In genomic region chr9:32614191-32614590, GRCm38 (mm10) we compare ENCODE assay signal across 21 mouse cellular contexts. TPM values are rescaled to one million over a fixed set of nuclear protein-coding genes. Genes with fewer than 3 reads are reported as not detected.
DNase-seq lines count a peak whose midpoint lies in the region; ATAC-seq and TF ChIP-seq lines count a peak whose summit lies in the region.
"Had no signal": no experiment of that assay in that cellular context is flagged by ENCODE, and none has a peak within 500 bp of the region (broad histone marks: within the 10 kb centered on the region; RNA-seq: fewer than 3 reads in every experiment).

No protein-coding gene starts in this region.

- TF ChIP-seq CTCF in bone marrow, adult 2 months (IDR thresholded peaks at IDR 0.05; ENCODE audit: control insufficient read depth, insufficient read depth, low read length), result no peak

- H3K4me2 ChIP-seq in heart, embryonic 15.5 days, result no peak overlapping the region
- no peak overlapping the region for H3K4me2 ChIP-seq in heart, embryonic 11.5 days
- no peak overlapping the region for H3K4me2 ChIP-seq in lung, embryonic 15.5 days
- H3K4me2 ChIP-seq: hindbrain, embryonic 12.5 days had no signal

- DNase-seq in lung, postnatal 14 days, result no peak
- peak; percentile 12 for DNase-seq in naive thymus-derived CD4-positive, alpha-beta T cell, adult 2 months (ENCODE audit: low read depth)
- DNase-seq: adrenal gland, adult 2 months; adrenal gland, postnatal 25 days; cerebellum, adult 2 months; cerebellum, postnatal 10 days; gastrocnemius, adult 2 months; gastrocnemius, postnatal 25 days; heart, postnatal 10 days; heart, postnatal 4 days had no signal

- H3K27ac ChIP-seq in heart, embryonic 15.5 days, result peak overlapping the region; percentile 49; the same call in 1 of the 2 replicates
- no peak overlapping the region for H3K27ac ChIP-seq in heart, embryonic 11.5 days (ENCODE audit: low read depth, low read length)
- peak overlapping the region; percentile 54; the same call in 1 of the 2 replicates for H3K27ac ChIP-seq in lung, embryonic 15.5 days
- H3K27ac ChIP-seq in bone marrow, adult 2 months (ENCODE audit: control insufficient read depth, insufficient read depth, low read depth, low read length, poor library complexity), result peak overlapping the region; percentile 60
- H3K27ac ChIP-seq: embryonic facial prominence, embryonic 10.5 days; hindbrain, embryonic 12.5 days had no signal

- H3K9ac ChIP-seq in heart, embryonic 15.5 days, result no peak overlapping the region
- H3K9ac ChIP-seq in heart, embryonic 11.5 days (ENCODE audit: low read depth, low read length), result no peak overlapping the region
- H3K9ac ChIP-seq in lung, embryonic 15.5 days, result no peak overlapping the region
- H3K9ac ChIP-seq: hindbrain, embryonic 12.5 days had no signal

- no peak for TF ChIP-seq POLR2A in bone marrow, adult 2 months (IDR thresholded peaks at IDR 0.05; ENCODE audit: borderline replicate concordance, control insufficient read depth, low read depth, low read length)

- no peaks in the 10 kb centered on the region for H3K36me3 ChIP-seq in heart, embryonic 15.5 days
- H3K36me3 ChIP-seq in heart, embryonic 11.5 days (ENCODE audit: control insufficient read depth, insufficient read depth, low read length), result no peaks in the 10 kb centered on the region
- no peaks in the 10 kb centered on the region for H3K36me3 ChIP-seq in lung, embryonic 15.5 days
- H3K36me3 ChIP-seq: embryonic facial prominence, embryonic 10.5 days; hindbrain, embryonic 12.5 days had no signal

- H3K4me3 ChIP-seq in heart, embryonic 15.5 days, result no peak overlapping the region
- H3K4me3 ChIP-seq in heart, embryonic 11.5 days (ENCODE audit: low read depth, low read length), result no peak overlapping the region
- H3K4me3 ChIP-seq in lung, embryonic 15.5 days, result no peak overlapping the region
- no peak overlapping the region for H3K4me3 ChIP-seq in bone marrow, adult 2 months (replicated peaks; ENCODE audit: control insufficient read depth, low read depth, low read length)
- H3K4me3 ChIP-seq: embryonic facial prominence, embryonic 10.5 days; gastrocnemius, adult 2 months; hindbrain, embryonic 12.5 days had no signal

- WGBS in heart, embryonic 15.5 days, result 81% methylated on average over 9 of the region's 9 CpGs
- 77% methylated on average over 9 of the region's 9 CpGs for WGBS in heart, embryonic 11.5 days (ENCODE audit: insufficient replicate concordance)
- 72% methylated on average over 9 of the region's 9 CpGs for WGBS in lung, embryonic 15.5 days
- WGBS in bone marrow, adult 2 months, result 84% methylated on average over 9 of the region's 9 CpGs

- H3K4me1 ChIP-seq in heart, embryonic 15.5 days (replicated peaks), result peaks cover 4% of the 10 kb centered on the region; the same call in 1 of the 2 replicates
- H3K4me1 ChIP-seq in heart, embryonic 11.5 days (ENCODE audit: control insufficient read depth, insufficient read depth, low read length), result peaks cover 3% of the 10 kb centered on the region; the same call in 1 of the 2 replicates
- H3K4me1 ChIP-seq in lung, embryonic 15.5 days, result peaks cover 14% of the 10 kb centered on the region
- peaks cover 12% of the 10 kb centered on the region for H3K4me1 ChIP-seq in bone marrow, adult 2 months (ENCODE audit: control insufficient read depth, insufficient read depth, low read length)
- H3K4me1 ChIP-seq: hindbrain, embryonic 12.5 days had no signal

- ATAC-seq in heart, embryonic 15.5 days (replicated peaks; ENCODE audit: insufficient number of reproducible peaks, insufficient read depth, low FRiP score, low read depth), result no peak
- ATAC-seq in heart, embryonic 11.5 days (replicated peaks; ENCODE audit: insufficient number of reproducible peaks, low FRiP score, low TSS enrichment), result no peak
- ATAC-seq in lung, embryonic 15.5 days (ENCODE audit: borderline replicate concordance, extremely low read depth, low FRiP score, low TSS enrichment), result no peak
- ATAC-seq: activated CD4-positive, CD25-positive, alpha-beta regulatory T cell, adult 4 months; forebrain, embryonic 14.5 days; hindbrain, embryonic 16.5 days; Patski had no signal

- H3K27me3 ChIP-seq in heart, embryonic 15.5 days, result no peaks in the 10 kb centered on the region
- H3K27me3 ChIP-seq in heart, embryonic 11.5 days (ENCODE audit: control insufficient read depth, insufficient read depth, low read length), result no peaks in the 10 kb centered on the region
- H3K27me3 ChIP-seq in lung, embryonic 15.5 days, result no peaks in the 10 kb centered on the region
- H3K27me3 ChIP-seq: CH12.LX, Patski had no signal

- no peaks in the 10 kb centered on the region for H3K9me3 ChIP-seq in heart, embryonic 15.5 days (replicated peaks)
- no peaks in the 10 kb centered on the region for H3K9me3 ChIP-seq in heart, embryonic 11.5 days (replicated peaks; ENCODE audit: control insufficient read depth, low read length)
- no peaks in the 10 kb centered on the region for H3K9me3 ChIP-seq in lung, embryonic 15.5 days
- H3K9me3 ChIP-seq: embryonic facial prominence, embryonic 10.5 days; hindbrain, embryonic 12.5 days had no signal

RNA-seq across cellular contexts. Expression of gene Ets1, which starts 21.8 kb away (rescaled TPM):
- 46.3 and 54.9 TPM in 2 replicates for polyA plus RNA-seq in heart, embryonic 15.5 days (2015; fragmentation: Nextera tagmentation; extraction: Ambion mirVana)
- polyA plus RNA-seq in heart, embryonic 11.5 days (2014; fragmentation: Nextera tagmentation; extraction: Ambion mirVana), result 38.3 and 53.0 TPM in 2 replicates
- 104 and 106 TPM in 2 replicates for polyA plus RNA-seq in lung, embryonic 15.5 days (2015; fragmentation: Nextera tagmentation; extraction: Ambion mirVana)
- 23.5 and 34.5 TPM in 2 replicates for polyA plus RNA-seq in bone marrow, adult 2 months (2011; ENCODE audit: insufficient read depth, insufficient read length, low replicate concordance, missing spikeins)
